Mouse (Mus musculus) cerebellum, adult 2 months (tissue): ENCODE data around the gene Cdc20b. TPM values are rescaled to one million over a fixed set of nuclear protein-coding genes. Genes with fewer than 3 reads are reported as not detected.
"Not testable (repeated sequence)": the region's sequence is repeated elsewhere in the genome, so short reads cannot be mapped to it uniquely, and the experiment has no call there.

ENCODE experiments used
- DNase-seq, 2 experiments: peaks; one replicate each; pipeline ENCODE4 v3.0.0; 2021
- H3K27ac ChIP-seq: fragments of 200-500 bp; 2 replicates; pipeline ENCODE4 v1.5.1; 2012; ENCODE audit warnings: low read length, control low read depth, inconsistent platforms; ENCODE audit not compliant: insufficient read depth
- H3K27me3 ChIP-seq: fragments of 200-500 bp; 2 replicates; pipeline ENCODE4 v1.6.1; 2012; ENCODE audit warnings: inconsistent platforms, mild to moderate bottlenecking, low read length, moderate library complexity; ENCODE audit not compliant: control insufficient read depth, insufficient read depth
- H3K4me1 ChIP-seq: fragments of 200-500 bp; 2 replicates; pipeline ENCODE4 v1.6.1; 2011; ENCODE audit warnings: low read length; ENCODE audit not compliant: control insufficient read depth, insufficient read depth
- H3K4me3 ChIP-seq: fragments of 200-500 bp; replicated peaks from 2 replicates; pipeline ENCODE3; 2011; ENCODE audit warnings: mild to moderate bottlenecking, low read depth, low read length, control low read depth; ENCODE audit not compliant: insufficient read depth
- CTCF ChIP-seq: fragments of 200-500 bp; IDR thresholded peaks from 2 replicates; pipeline ENCODE4 v1.5.1; 2011; ENCODE audit warnings: low read depth, mild to moderate bottlenecking, control low read depth, low read length, moderate library complexity, borderline replicate concordance; ENCODE audit not compliant: insufficient read depth
- POLR2A ChIP-seq: fragments of 200-500 bp; IDR thresholded peaks from 2 replicates; pipeline ENCODE4 v1.6.1; 2011; ENCODE audit warnings: low read length, control low read depth, borderline replicate concordance; ENCODE audit not compliant: insufficient read depth
- WGBS: fragments of 180-500 bp; shearing (Covaris S2); methylation state at CpG from one replicate; pipeline ENCODE4 v1.1.7; 2018; 5-methylcytosine and 5-hydroxymethylcytosine counted together
- polyA plus RNA-seq: library from polyadenylated mRNA; depleted of rRNA; stranded (reverse); fragments of >200 nt; gene quantifications from 2 replicates; pipeline ENCODE4 v1.2.3, GENCODE M21; 2012

The Cdc20b gene
- polyA plus RNA-seq, 1 experiment: not detected

DNA sequence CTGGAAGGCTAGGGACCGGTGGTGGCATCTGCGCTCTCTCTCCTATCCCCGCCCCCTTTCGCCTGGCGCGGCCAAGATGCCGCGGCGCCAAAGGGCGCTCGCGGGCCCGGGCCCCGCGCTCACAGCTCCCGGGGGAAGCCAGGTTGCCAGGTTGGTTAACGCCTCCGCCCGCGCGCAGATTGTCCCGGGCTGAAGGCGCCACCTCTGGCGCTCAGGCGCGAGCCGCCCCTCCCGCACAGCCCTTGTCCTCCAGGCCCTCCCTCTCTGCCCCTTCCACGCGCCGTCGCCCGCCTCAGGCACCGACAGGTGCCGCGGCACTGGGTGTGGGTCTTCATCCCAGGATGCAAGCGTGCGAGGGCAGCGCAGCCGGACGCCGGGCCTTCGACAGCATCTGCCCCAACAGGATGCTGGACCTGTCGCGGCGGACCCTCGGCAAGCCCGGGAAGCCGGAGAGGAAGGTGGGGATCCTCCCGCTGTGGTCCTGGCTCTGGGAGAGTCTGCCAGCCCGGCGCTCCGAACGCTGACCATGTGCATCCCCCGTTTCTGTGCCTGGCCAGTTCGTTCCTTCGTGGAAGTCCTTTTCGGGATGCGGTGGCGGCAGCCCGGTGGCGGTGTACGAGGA lies 41.3 kb upstream of the Cdc20b start, which contains the start of gene Mcidas:
TSS of gene Mcidas (plus strand) at position 315 of the 622 bp plus-strand sequence.
- Histone ChIP-seq H3K4me1 (peaks cover 3% of the 10 kb centered on the region), H3K27ac (no peak within 1 kb of the TSS), H3K27me3 (peaks cover 5% of the 10 kb centered on the region; the same call in 1 of the 2 replicates), H3K4me3 (peak within 1 kb of the TSS; percentile 64)
- TF ChIP-seq CTCF (no peak), POLR2A (no peak)
- peak; percentile 41 to 48 for DNase-seq
- under 1% methylated on average over 63 of the region's 63 CpGs for WGBS

- TF ChIP-seq POLR2A (no peak), CTCF (peak; percentile 78)
- Histone ChIP-seq H3K4me1 (no peaks in the 10 kb centered on the region), H3K4me3 (peak overlapping the region; percentile 64), H3K27me3 (peaks cover 5% of the 10 kb centered on the region; the same call in 1 of the 2 replicates), H3K27ac (no peak overlapping the region)
- DNase-seq: peak; percentile 64 to 72
- WGBS: 1% methylated on average over 25 of the region's 25 CpGs
Observed at GRCm38 (mm10) chr13:112994191-112994590, 40.7 kb upstream of the Cdc20b start.

DNA sequence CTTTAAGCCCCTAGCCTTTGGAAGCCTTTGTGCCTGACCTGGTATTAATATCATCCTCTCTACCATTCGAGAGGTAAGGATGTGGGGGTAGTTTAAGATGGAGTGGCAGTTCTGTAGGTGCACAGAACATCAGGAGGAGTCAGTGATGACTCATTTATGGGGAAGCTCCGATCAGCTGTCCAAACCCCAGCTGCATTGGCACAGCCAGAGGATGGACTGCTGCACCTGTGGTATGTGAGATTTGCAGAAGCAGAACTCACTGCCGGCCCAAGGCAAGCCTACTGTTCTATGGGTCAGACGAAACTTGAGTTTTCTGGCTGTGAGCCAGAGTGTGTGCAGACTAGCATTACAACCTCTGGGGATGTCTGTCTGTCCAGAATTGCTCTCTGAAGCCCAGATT lies 38.5 kb upstream of the Cdc20b start:
- Histone ChIP-seq H3K4me1 (no peaks in the 10 kb centered on the region), H3K4me3 (no peak overlapping the region), H3K27me3 (peaks cover 5% of the 10 kb centered on the region; the same call in 1 of the 2 replicates), H3K27ac (no peak overlapping the region)
- no peak for DNase-seq
- TF ChIP-seq CTCF: no peak
- TF ChIP-seq POLR2A: no peak
- WGBS: 44% methylated on average over 4 of the region's 4 CpGs

GRCm38 (mm10) chr13:112997369-112997768 lies 37.5 kb upstream of the Cdc20b start:
- H3K27ac ChIP-seq: no peak overlapping the region
- no peak for DNase-seq
- TF ChIP-seq CTCF (no peak), POLR2A (no peak)
- WGBS: 28% methylated on average over 6 of the region's 6 CpGs
- no peaks in the 10 kb centered on the region for H3K4me1 ChIP-seq
- no peak overlapping the region for H3K4me3 ChIP-seq
- H3K27me3 ChIP-seq: peaks cover 5% of the 10 kb centered on the region; the same call in 1 of the 2 replicates

- WGBS: under 1% methylated on average over 46 of the region's 46 CpGs
- no peak overlapping the region for H3K27ac ChIP-seq
- no peak for TF ChIP-seq POLR2A
- TF ChIP-seq CTCF: no peak
Observed at GRCm38 (mm10) chr13:112998427-112999201, 36.3 kb upstream of the Cdc20b start.

GRCm38 (mm10) chr13:113000090-113000489 lies 34.8 kb upstream of the Cdc20b start:
- no peaks in the 10 kb centered on the region for H3K4me1 ChIP-seq
- H3K27ac ChIP-seq: no peak overlapping the region
- no peak overlapping the region for H3K4me3 ChIP-seq
- peaks cover 5% of the 10 kb centered on the region; the same call in 1 of the 2 replicates for H3K27me3 ChIP-seq
- TF ChIP-seq CTCF (no peak), POLR2A (no peak)
- WGBS: 83% methylated on average over 3 of the region's 3 CpGs
- no peak for DNase-seq

More at GRCm38 (mm10) chr13:112998427-112999201, 36.3 kb upstream of the Cdc20b start:
- Histone ChIP-seq H3K4me3 (peak overlapping the region; percentile 28), H3K27me3 (peaks cover 5% of the 10 kb centered on the region; the same call in 1 of the 2 replicates), H3K4me1 (no peaks in the 10 kb centered on the region)
- peak; percentile 20 to 45 for DNase-seq

GRCm38 (mm10) chr13:113000576-113001318 lies 34.2 kb upstream of the Cdc20b start:
- Histone ChIP-seq H3K27ac (no peak overlapping the region), H3K27me3 (peaks cover 5% of the 10 kb centered on the region; the same call in 1 of the 2 replicates), H3K4me3 (no peak overlapping the region), H3K4me1 (no peaks in the 10 kb centered on the region)
- TF ChIP-seq POLR2A (no peak), CTCF (no peak)
- 76% methylated on average over 9 of the region's 9 CpGs for WGBS
- no peak for DNase-seq

GRCm38 (mm10) chr13:113012683-113013082 lies 22.2 kb upstream of the Cdc20b start:
- H3K4me3 ChIP-seq: no peak overlapping the region
- no peaks in the 10 kb centered on the region for H3K27me3 ChIP-seq
- no peak overlapping the region for H3K27ac ChIP-seq
- H3K4me1 ChIP-seq: no peaks in the 10 kb centered on the region
- WGBS: 47% methylated on average over 6 of the region's 6 CpGs
- TF ChIP-seq CTCF (no peak), POLR2A (no peak)
- no peak for DNase-seq

GRCm38 (mm10) chr13:113013174-113013953 lies 21.5 kb upstream of the Cdc20b start:
- H3K27ac ChIP-seq, H3K27me3 ChIP-seq, DNase-seq, H3K4me1 ChIP-seq, H3K4me3 ChIP-seq: not testable (repeated sequence)
- WGBS: 37% methylated on average over 19 of the region's 20 CpGs
